Mouse (Mus musculus) brain, embryonic 18.5 days (tissue): ENCODE results near the gene Pdgfa.

Experiments
- DNase-seq: peaks from one replicate; pipeline ENCODE4 v3.0.0-alpha.2; 2012; ENCODE audit warnings: low read depth, low spot score

Pdgfa gene

GRCm38 (mm10) chr5:138997171-138997788 is at the start of gene Pdgfa:
TSS of gene Pdgfa (minus strand) at chr5:138997370.
- DNase-seq = no peak

GRCm38 (mm10) chr5:139046636-139047035 is 49.5 kb upstream of the Pdgfa start:
- DNase-seq = no peak

GRCm38 (mm10) chr5:139043546-139043945 is 46.4 kb upstream of the Pdgfa start:
- DNase-seq = no peak

GRCm38 (mm10) chr5:139042299-139042698 is 45.1 kb upstream of the Pdgfa start:
- DNase-seq = no peak

GRCm38 (mm10) chr5:139035171-139035570 is 38.0 kb upstream of the Pdgfa start:
- no peak for DNase-seq

GRCm38 (mm10) chr5:139034746-139035145 is 37.6 kb upstream of the Pdgfa start:
- DNase-seq = no peak

- no peak for DNase-seq
Observed at GRCm38 (mm10) chr5:139033406-139034317, 36.5 kb upstream of the Pdgfa start.

- DNase-seq = no peak
Observed at GRCm38 (mm10) chr5:139027603-139028002, 30.4 kb upstream of the Pdgfa start.

GRCm38 (mm10) chr5:139024351-139025105 is 27.4 kb upstream of the Pdgfa start:
- DNase-seq = no peak

- no peak for DNase-seq
Observed at GRCm38 (mm10) chr5:139020595-139020994, 23.4 kb upstream of the Pdgfa start.

GRCm38 (mm10) chr5:139017371-139018124 is 20.4 kb upstream of the Pdgfa start:
- DNase-seq = no peak

- DNase-seq = no peak
Observed at GRCm38 (mm10) chr5:139015097-139015496, 17.9 kb upstream of the Pdgfa start.

- DNase-seq = no peak
Observed at GRCm38 (mm10) chr5:139010649-139011048, 13.5 kb upstream of the Pdgfa start.

- DNase-seq = no peak
Observed at GRCm38 (mm10) chr5:139007141-139007775, 10.1 kb upstream of the Pdgfa start.

GRCm38 (mm10) chr5:139004588-139004987 is 7.4 kb upstream of the Pdgfa start:
- no peak for DNase-seq

GRCm38 (mm10) chr5:138999716-139000115 is 2.5 kb upstream of the Pdgfa start:
- DNase-seq = no peak

- no peak for DNase-seq
Observed at GRCm38 (mm10) chr5:138997936-138998580, 888 bp upstream of the Pdgfa start.

- DNase-seq = no peak
Observed at GRCm38 (mm10) chr5:138996322-138997073, 672 bp downstream of the Pdgfa start.

GRCm38 (mm10) chr5:138995721-138996311 is 1.4 kb downstream of the Pdgfa start:
- DNase-seq = no peak
